Mouse (Mus musculus): ENCODE results near the gene St7.

GRCm38 (mm10) chr6:17718978-17719377 is 26.2 kb downstream of the St7 start:
- no peak for TF ChIP-seq MAX (IDR thresholded peaks at IDR 0.05; ENCODE audit: low read depth)
- no peak for TF ChIP-seq TCF3 (IDR thresholded peaks at IDR 0.05; ENCODE audit: insufficient read length, low read depth)
- TF ChIP-seq POLR2AphosphoS2 (IDR thresholded peaks at IDR 0.05; ENCODE audit: insufficient read length, low read depth), result no peak
